Mouse (Mus musculus) 3T3-L1 (cell line): ENCODE measurements at regions not wholly inside any gene's neighbourhood (a gene's known extent, or its start where the extent isn't known, plus 50 kb on each side); places are given as distances from the start of the nearest gene placed in this dataset.

Source experiments
- DNase-seq: peaks from one replicate; pipeline ENCODE4 v3.0.0-alpha.2; 2015; ENCODE audit warnings: low read depth, low spot score

DNA sequence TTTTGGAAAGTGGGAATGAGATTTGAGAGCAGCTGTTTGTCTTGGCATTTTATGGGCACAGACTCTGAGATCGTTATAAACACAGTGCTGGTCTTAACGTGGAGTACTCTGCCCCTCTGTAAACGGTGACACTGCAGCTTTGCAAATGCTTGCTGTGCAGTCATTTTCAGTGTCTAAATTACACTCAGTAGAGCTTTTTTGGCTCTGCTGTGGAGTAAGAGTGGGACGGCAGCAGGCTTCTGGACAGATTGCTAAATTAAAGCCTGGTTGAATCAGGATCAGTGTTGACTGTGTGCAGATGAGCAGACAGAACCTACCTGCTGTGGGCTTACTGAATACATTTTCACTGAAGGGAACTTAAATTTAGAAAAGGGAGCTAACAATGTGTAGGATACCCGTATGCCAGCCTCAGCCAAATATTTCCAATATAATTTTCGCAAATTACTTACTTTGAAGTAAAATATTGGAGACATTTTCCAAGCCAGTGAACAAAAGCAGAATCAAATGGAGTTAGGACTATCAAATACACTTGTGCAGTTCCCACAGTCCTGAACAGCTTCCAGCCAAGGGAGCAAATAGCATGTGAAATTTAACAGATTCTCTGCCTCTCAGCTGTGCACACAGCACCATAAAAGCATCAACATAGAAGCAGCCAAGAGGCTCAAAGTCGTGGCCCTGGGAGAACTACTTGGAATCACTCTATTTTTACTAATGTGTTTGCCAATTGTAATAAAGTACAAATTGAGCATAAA, 148.1 kb upstream of the Stac start:
- no peak for DNase-seq

DNA sequence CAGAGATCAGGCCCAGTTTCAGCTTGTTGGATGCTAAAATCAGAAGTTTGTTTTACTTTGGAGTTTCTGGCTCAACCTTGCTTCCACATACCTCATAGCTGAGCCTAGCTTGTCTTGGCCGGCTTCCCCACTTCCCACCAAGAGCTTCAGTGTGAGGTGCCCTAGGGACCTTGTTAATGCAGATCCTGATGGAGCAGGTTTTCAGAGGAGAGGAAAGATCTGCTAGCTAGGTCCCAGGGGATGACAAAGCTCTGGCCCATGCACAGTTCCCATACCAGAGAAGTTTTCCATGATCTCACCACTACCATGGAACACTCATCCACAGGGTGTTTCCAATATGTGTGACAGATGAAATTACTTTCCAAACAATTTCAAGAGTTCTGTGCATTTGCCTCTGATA, 131.9 kb upstream of the Stac start:
- DNase-seq = no peak

DNA sequence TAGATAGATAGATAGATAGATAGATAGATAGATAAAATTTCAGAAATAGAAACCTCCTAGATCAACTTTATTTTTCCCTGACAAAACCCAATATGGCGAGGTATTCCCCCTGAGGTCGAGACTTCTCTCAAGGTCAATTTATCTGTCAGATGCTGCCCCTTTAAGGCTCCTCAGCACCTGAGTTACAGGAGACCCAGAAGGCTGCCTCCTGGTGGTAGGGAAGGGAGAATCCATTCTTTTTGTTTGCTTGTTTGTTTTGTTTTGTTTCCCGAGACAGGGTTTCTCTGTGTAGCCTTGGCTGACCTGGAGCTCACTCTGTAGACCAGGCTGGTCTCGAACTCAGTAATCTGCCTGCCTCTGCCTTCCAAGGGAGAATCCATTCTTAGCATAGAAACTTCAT, 127.3 kb upstream of the Stac start:
- no peak for DNase-seq

DNA sequence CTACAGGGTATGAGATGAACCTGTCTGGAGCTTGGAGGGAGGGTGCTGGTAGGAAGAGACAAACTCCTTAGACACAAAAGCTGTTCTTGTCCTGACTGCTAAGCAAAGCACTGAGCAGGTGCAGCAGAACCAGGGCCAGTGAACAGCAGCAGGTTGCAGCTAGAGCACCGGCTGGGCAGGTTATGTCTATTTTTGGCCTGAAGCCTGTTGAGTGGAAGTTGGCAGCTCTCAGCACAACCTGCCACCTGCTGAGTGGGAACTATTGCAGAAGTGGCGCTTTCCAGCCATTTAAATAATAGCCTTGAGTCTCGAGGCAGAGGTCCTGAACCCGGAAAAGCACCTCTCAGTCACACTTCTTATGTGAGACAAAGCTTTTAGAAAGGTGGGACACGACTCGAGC, 114.8 kb upstream of the Stac start:
- no peak for DNase-seq

DNA sequence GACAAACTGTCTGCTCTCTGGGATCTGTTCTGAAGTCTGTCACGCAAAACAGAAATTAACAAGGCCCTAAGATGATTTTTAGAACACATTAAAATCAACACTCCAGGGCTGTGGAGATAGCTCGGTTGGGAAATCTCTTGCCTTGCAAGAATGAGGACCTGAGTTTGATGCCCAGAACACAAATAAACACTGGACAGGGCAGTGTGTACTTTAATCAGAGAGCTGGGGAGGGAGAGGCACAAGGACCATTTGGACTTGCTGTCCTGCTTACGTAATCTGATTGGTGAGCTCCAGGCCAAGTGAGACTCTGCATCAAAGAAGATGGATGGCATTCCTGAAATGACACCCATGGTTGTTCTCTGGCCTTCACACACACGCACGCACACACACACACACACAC, 111.2 kb upstream of the Stac start:
- no peak for DNase-seq

DNA sequence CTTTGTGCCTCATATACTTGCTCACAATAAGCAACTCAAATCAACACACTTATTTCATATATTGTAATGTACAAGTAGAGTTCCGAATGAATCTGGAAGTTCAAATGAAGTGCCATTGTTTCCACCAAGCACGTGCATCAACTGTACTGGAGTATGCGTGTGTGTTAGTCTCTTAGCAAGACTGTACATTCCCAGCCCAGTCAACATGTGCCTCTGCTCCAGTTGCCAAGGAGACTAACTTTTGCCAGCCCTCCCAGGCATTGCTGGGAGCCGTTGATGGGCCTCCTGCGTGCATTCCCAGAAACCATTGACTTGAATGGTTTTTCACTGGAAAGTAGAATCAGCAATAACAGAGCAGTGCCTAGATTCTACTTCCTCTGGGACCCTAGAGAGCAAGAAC, 110.7 kb upstream of the Stac start:
- no peak for DNase-seq

DNA sequence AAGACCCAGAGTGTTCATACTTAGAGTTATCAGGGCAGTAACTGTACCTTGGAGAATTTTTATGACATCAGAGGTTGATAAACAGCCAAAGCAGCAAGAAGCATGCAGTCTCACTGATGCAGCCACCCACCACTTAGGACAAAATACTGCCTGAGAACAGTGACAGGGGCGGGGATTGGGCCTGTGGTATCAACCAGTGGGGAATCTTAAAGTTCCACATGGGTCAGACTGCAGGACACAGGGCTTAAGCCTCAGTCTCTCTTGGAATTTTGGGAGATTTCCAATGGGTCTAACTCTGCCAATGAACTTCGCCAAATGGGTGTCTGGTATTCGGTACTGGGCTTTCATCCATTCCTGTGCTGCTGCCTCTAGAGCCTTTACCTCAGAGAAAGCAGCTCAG, 88.8 kb upstream of the Stac start:
- DNase-seq = no peak

DNA sequence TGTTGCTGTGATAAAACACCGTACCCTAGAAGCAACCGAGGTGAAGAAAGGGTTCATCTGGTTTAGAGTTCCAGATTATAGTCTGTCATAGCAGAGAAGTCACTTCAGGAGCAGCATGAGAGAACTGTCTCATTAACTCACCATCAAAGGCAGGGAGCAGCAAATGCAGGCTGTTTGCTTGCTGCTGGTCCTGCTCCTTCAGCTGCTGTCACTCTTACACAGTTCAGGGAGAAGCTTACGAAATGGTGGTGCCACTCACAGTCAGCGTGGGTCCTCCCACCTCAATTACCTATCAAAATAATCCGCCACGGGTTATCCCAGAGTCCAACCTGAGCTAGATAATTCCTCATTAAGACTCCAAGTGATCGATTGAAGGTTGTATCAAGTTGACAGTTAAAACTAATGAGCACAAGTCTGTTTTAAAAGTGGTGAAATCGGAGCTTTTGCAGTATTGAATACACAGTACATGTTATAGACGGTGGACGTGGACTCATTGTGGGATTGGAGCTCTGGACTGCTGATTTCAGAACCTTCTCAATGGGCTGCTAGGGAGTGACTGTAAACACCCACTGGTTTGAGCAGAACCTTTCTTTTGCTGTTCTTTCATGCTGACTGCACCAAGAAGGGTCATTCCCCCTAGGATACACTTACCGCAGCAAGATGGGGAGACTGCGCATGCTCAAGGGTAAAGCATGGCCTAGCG, 87.4 kb upstream of the Stac start:
- no peak for DNase-seq

DNA sequence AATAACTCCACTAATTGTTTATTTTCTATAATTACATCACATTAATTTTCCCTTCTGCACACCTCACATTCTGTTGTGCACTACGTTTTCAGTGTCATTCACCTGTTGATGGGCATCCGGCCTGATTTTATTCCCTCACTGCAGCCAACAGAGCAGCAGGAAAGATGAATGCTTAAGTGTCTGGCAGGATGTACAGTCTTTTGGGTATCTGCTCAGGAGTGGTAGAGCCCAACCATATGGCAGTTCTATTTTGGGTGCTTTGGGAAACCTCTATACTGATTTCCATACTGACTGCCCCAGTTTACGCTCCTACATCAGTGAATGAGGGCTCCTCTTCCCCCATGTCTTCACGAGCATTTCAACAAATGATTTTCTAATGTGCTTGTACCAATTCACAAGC, 84.1 kb upstream of the Stac start:
- no peak for DNase-seq

DNA sequence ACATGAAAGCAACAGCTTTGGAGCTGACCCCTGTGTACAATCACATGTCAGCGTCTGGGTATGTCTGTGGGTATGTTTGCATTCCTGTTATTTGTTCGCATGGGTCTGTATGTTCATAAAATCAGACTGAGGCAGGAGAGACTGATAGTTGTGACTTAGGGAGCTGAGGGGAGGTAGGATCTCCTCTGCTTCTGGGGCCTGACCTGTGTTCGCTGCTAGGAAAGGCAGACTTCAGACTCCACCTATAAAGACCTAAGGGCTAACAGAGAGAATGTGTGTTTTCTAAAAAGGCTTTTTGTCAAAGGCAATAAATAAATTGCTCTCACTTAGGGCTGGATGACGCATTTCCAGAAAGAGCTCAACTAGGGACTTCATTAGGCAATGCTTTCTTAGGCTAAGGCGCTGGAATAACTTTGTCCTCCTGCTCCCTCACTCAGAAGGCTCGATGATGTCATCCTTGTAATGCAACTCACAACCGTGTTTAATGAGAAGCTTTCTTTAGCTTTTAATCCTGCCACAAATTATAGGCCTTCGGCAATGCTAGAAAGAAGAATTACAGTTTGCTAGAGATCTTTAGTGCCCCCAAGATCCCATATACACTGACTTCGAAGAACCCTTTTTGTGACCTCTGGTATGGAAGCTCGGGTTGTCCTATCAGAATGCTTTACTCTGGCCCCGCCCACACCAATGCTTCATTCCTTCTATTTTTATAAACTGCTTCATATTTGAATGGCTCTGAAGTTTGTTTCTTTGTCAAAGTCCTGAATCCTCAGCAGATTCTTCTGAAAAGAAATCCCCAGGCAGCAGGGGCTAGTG, 72.7 kb upstream of the Stac start:
- no peak for DNase-seq

DNA sequence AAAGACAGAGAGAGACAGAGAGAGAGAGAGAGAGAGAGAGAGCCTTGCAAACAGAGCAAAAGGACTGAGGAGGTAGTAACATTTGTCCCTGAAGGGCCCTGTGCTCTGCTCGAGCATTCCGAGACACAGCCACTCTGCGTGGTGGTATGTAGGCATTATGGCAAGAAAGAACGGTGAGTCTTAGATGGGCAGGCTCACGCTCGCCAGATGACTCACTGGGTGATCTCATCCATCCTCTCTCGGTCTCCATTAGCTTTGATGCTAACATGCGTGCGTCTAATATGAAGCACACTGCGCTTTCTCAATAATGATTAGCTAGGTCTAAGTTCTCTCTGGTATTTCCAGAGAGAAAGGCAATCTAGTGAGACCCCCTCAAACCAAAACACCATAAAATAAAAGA, 65.1 kb upstream of the Stac start:
- no peak for DNase-seq

DNA sequence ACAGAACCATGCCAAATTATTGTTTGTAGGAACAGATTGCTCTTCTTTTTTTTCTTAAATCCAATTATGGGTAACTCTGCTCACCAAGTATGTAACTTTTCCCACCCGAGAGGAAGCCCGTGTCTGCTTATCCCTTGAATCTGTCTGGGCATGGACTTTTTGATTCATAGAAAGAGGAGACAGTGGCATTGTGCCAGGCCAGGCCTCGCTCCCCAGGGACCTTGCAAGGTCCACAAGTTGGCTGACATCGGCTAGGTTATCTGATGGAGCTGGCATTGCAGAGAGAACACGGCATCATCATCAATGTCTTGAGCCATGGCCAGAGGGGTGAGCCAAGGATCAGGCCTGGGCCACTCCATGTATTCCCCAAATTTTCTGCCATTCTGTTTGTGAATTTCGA, 56.0 kb upstream of the Stac start:
- no peak for DNase-seq

DNA sequence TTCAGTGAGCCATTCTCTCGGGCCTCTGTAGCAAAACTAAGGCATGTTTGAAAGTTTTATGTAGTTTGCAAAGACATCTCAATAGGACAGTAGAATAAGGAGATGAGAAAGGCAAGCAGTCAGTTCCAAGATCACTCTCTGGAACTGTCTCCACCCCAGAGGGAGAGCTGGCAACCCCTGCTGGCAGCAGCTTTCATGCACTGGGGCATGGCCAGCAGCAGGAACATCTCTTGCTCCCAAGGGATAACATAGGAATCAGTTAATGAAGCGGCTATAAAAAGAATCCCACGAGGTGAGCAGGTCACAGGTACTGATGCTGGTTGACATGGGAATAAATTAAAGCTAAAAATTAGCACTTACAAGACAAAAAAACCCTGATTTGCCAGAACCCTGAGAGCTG, 55.1 kb upstream of the Stac start:
- DNase-seq = no peak
